Mouse (Mus musculus) layer of hippocampus, adult 11-12 months (tissue): ENCODE measurements around the gene Ormdl3.
"Not testable (repeated sequence)": the region's sequence is repeated elsewhere in the genome, so short reads cannot be mapped to it uniquely, and the experiment has no call there.

Experiments used
- DNase-seq: peaks from one replicate; pipeline ENCODE4 v3.0.0; 2022; ENCODE audit warnings: low spot score

Gene Ormdl3

DNA sequence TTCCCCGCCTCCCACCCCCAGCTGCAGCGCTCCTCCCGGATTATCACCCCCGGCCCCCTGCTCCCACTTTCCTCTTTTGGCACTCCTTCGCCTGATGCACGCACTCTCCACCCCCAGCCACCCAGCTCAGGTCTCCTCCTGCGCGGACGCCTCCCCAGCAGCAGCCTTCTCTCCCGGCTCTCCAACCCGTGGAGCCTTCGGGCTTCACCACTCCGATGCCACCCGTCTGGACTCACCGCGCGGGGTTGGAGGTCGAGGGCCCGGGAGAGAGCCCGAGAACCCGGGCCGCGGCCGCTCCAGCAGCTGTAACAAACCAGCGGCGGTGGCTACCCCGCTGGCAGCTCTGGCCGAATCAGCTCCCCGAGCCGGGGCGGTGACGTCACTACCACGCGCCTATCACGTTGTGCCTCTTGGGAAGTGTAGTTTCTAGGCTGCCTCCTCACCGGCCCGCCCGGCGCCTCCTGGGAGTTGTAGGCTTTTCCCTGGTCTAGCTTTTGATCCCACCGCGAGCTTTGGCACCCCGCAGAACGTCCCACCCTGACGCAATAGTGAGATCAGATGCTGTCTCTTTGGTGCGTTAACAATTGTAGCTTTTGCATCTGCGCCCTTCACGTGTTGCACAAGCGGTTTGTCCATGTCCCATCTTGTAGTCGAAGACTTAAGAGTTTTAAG lies at the start of gene Ormdl3:
Gene Ormdl3, minus strand, starts transcription at position 477 of the 672 bp plus-strand sequence.
- peak; percentile 98 for DNase-seq

DNA sequence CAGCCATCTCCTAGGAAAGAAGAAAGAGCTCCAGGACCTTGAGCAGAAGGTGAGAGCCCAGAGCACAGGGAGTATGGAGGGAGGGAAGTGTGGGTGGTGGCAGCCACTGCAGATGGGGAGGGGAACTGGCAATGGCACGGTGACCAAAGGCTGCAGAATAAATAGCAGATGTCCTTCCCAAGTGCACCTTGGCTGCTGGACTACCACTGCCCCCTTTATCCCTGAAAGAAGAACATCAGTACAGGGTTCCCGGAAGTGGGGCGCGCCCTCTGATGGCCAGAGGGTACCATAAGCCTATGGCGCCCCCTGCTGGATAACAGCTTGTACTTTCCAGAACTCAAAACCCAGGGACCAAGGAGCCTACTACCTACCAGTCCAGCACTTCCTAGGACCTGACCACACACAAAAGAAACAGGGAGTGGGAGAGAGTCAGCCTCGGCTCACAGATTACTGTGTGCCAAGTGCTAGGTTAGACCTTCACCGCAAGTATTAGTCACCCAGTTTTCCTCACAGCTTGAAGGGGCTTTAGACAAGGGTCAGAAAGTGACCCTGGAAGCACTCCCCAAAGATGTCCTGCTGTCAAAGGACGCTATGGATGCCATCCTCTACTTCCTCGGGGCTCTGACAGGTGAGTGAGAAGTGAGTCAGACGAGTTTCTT lies 48.3 kb upstream of the Ormdl3 start:
- DNase-seq, result not testable (repeated sequence)

DNA sequence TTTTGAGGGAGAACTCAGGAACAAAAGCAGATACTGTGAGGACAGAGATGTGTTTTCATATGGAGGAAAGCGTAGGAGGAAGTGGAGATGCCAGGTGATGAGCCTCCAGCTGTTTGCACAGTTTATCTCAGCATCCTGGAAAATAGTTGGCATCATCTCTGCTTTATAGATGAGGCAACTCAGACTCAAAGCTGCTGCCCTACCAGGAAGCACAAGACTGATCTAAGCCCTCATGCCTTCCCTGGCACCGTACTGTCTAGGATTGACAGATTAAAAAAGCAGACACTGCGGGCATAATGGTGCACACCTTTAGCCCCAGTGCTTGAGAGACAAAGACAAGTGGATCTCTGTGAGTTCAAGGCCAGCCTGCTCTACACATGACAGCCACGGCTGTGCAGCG lies 43.5 kb upstream of the Ormdl3 start:
- DNase-seq, result no peak

DNA sequence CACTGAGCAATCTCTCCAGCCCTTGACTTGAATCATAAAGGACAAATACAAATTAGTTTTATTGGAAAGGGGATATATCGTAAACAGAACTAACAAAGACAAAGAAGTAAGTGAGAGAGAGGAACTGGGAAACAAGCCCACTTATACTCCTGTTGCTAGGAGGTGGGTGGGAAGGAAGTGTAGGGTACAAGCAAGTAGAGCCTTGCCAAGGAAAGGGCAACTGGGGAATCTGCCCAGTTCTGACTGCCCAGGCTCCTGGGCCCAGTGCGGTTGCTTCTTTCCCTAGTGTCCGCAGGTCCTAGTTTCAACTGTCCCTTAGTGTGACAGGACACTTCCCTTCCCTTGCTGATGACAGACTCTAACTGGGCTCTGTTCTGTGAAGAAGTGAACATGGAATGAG lies 41.5 kb upstream of the Ormdl3 start:
- no peak for DNase-seq

DNA sequence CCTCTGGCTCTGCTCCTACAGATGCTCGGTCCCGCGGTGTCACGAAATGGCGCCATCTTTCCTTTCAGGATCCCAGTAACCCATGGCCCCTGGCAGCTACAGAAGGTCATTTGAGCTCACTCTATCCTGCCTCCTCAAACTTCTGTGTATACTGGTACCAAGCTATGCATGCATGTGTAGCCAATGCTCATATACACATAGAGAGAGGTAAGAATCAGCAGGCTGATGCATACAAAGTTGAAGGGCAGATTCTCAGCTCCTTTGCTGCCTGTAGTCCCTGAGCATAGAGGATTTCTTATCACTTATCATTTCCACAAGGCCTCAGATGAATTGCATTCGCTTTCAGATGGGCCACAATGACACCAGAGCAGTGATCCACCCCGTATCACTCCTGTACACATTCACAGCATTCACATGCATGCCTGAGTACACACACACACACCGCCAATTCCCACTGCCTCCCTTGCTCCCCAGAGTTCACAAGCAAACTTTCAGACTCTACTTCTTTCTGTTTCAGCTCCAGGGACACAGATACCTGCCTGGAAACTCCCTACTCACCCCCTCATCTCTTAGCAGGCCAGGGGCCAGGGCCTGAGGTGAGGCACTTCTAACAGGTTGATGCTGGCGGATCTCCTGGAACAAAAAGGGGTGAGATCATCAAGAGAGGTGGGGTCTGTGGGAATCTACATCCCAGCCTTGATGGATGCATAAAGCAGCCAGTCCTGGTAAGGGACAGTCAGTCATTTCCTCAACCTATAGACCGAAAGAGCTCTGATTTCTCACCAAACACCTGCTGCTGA lies 38.6 kb upstream of the Ormdl3 start, which contains the start of the genes Gm12355 and Gsdma3:
Gene Gm12355, minus strand, starts transcription at position 51 of the 800 bp plus-strand sequence.
Gene Gsdma3, plus strand, starts transcription at position 750 of the 800 bp plus-strand sequence.
- DNase-seq, result no peak

DNA sequence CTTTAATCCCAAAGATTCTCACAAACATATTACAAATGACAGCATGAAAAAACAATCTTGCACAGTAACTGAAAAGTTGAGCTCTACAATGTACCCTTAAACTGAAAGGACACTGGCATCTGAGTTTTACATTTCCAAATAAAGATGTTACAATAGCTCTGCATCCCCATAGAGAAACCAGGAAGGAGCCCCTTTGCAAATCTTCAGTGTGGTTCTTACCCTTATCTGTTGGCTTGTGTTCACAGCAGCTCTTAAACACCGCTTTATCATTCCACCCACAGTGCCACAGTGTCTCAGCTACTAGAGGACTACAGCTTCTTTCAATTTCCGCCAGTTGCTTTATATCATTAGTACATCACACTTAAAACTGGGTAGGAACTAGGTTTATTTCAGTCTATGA lies 37.2 kb upstream of the Ormdl3 start:
- not testable (repeated sequence) for DNase-seq

DNA sequence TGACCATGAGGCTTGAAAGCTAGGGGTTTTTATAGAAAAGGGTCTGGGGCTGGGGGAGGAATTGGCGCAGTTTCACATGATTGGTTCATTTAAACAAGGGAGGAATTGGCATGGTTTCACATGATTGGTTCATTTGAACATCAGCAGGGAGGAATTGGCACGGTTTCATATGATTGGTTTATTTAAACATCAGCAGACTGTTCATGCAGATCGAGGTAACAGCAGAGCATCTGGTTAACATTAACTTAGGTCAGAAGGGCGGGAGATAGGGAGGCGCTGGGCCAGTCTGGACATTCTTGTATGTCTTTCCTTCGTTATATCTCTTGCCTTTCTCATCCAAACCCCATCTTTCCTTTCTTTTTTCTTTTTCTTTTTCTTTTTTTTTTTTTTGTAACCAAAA lies 36.8 kb upstream of the Ormdl3 start:
- not testable (repeated sequence) for DNase-seq

DNA sequence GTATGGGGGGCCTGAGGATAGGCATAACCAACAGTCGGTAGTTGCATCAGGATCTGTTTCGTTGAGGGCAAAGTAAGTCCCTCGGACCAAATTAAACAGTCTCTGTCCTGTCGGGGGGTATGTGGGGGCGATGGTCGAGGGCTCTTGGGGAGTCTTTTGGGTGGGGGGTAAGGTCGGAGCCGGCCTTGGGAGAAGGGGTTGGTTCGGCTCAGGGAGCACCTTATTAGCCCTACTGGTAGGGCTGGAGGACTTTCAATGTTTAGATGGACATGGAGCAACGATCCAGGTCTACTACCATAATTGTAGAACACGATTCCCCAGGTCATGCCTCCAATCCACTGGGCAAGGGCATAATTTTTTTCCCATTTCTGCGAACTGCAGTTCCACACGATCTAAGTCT lies 33.6 kb upstream of the Ormdl3 start:
- DNase-seq, result no peak

DNA sequence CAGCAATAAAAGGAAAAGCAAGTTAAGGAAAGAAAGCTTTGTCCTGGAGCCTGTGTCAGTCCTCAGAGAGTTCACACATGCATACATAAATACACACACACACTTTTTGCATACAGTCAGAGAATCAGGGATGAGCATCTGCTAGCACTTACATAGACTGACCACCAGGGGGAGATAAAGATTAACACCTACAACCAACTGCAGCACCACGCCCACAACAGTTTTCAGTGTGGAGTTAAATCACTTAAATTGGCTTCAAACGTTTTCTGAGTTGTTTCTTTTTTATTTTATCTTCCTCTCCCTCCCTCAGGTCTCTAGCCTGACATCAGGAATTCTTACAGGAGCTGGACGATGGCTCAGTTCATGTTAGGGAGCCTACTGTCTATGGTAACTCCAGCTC lies 19.6 kb upstream of the Ormdl3 start:
- DNase-seq, result peak; percentile 50

DNA sequence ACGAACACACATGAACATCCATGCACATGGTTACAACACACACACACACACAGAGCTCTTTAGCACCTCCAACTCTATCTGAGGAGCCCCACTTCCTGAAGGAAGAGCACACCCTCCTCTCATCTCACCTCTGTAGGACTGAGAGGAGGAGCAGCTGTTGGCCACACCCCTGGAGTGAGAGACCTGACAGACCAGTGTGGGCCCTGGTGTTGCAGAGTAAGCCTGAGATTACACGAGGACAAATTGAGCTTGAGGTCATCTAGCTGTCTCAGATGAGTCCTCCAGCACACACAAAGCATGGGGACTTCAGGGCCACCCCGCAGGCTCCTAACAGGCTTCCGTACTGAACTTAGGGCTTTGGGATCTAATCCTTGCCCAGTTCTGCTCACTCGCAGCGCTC lies 17.7 kb upstream of the Ormdl3 start:
- DNase-seq, result not testable (repeated sequence)

DNA sequence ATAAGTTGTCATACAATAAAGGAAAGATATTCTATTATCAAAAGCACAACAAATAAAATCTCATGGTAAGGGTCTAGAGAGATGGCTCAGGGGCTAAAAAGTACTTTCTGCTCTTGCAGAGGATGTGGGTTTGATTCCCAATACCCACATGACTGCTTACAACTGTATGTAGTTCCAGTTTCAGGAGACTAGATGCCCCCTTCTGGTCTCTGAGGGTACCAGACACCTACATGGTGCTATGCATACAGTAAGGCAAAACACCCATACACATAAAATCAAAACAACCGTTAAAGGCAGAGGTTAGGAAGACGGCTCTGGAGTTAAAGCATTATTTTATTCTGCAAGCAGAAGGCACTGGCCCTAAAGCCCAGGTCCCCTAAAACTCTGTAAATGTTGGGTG lies 16.8 kb upstream of the Ormdl3 start:
- no peak for DNase-seq

DNA sequence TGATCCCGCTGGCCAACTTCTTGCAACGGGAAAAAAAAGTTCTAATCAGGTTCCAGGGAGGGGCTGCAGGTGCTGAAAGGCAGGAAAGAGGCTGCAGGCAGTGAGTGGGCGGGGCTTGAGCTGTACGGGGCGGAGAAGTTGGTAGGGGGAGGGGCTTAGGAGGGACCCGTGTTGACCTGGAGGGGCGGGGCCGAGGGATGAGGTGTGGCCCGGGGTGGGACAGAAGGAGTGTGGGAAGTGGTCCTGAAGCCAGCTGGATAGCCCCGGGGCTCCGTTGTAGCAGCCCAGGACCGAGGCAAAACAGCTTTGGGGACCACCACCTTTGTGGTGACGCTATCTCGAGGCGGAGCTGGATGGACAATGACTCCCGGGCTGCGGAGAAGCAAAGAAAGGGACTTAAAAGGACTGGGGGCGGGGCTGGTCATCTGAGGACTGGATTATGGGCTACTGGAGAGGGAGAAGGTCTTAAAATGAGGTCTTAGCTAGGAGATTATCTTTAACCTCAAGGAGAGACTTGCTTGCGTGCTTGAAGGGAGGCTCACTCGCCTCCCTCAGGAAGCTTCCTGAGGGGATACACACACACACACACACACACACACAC lies 15.0 kb upstream of the Ormdl3 start:
- DNase-seq, result no peak

DNA sequence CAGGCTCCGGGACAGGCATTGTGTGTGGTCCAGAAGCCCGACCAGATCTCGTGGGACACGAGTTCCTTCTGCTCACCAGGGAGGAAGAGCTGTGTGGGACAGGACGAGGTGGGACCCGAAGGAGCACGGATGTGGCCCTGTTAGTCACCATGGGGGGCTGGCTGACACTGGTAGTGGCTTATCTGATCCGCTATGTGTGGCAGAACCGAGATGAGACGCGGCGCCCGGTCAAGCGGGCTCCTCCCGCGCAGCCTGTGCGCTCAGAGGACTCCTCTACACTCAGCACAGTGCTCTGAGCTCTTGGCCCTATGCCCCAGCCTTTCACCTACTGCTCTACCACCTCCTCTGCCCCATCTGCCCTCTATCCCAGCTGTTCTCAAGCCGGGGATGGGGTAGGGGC lies 12.1 kb upstream of the Ormdl3 start:
- no peak for DNase-seq

DNA sequence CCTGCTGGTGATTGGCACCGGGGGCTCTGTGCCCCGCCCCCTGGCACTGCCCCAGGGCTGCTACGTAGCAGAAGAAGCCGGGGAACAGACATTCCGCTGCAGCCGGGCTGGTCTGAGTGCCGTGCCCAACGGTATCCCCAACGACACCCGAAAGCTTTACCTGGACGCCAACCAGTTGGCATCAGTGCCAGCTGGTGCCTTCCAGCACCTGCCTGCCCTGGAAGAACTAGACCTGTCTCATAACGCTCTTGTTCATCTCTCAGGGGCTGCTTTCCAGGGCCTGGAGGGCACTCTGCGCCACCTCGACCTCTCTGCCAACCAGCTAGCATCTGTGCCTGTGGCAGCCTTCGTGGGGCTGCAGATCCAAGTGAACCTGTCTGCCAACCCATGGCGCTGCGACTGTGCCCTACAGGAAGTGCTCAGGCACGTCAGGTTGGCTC lies 11.7 kb upstream of the Ormdl3 start:
- DNase-seq, result no peak

DNA sequence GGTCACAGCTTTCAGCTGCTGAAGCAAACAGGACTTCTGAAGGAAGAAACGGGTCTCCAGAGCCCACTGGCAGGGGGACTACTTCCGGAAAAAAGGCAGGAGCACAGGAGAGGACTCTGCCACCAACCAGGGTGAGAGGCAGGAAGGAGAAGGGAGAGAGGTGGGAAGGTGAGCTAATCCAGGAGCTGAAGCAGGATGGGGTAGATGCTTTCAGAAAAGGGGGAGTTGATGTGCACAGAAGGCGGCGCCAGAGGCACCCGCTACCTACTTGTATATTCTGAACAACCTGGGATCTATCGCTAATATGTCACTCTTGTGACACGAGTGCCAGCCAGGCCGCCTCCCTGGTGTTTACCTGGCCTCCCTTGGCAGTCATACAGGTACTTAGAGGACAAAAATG lies 10.8 kb upstream of the Ormdl3 start, which contains the start of gene Lrrc3c:
Gene Lrrc3c, plus strand, starts transcription at position 301 of the 400 bp plus-strand sequence.
- no peak for DNase-seq

DNA sequence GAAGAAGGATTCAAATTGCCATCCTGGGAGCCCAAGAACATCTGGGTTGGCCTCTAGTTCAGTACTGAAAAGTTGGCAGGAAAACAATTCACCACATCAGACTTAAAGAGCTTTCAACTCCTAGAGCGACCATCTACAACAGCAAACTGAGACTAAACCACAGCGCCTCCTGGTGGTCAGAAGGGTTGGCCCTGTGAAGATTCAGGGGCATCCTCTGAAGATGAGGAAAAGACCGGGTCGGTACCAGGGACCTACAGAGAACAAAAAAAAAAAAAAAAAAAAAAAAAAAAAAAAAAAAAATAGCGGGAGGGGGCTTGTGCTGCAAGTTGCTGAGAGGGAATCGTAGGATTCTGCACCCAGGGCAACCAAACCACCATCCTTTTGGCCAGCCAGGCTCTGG lies 10.2 kb upstream of the Ormdl3 start:
- no peak for DNase-seq

DNA sequence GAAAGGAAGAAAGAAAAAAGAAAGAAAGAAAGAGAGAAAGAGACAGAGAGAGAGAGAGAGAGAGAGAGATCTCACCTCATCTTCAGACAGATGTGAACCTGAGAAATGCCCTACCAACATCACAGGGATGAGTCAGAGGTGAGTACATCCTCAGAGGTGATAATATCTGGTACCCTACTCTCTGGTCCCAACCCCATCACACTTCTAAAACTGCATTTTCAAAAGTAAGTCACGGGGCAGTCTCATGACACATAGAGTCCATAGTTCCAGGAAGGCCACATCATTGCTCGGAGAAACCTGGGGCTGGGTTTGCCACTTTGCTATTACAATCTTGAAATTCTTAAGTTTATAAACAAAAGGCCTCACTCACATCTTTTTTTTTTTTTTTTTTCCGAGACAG lies 8.8 kb upstream of the Ormdl3 start:
- DNase-seq, result no peak

DNA sequence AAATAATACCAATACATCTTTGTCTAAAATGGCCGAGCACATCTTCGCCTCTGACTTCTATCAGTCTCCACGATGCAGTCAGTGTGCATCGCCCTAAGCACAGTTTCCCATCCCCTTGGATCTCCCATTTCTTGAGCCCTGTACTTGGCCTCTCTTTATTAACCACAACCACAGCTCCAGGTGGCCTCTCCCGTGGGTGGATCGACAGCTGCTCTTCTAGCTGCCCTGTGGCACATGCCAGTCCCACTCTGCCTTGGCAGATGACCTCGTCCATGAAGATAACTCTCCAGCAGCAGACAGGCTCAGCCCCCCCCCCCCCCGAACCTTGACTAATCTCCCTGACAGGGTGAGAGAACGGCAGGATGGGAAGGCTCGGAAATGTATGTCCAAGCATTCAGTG lies 8.3 kb upstream of the Ormdl3 start:
- DNase-seq, result no peak

DNA sequence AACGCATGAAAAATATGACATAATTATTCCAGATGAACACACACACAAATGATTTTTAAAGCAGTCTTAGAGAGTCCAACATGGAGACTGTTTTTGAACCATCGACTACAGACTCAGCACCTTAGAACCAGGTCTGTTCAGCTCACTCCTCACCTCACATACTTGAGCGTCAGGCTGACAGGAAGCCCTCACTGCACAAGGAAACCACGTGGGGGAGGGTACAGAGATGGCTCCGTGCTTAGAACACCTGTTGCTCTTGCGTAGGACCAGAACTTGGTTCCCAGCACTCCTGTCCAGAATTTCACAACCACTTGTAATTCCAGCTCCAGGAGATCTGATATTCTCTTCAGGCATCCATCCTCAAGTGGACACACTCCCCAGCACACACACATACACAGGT lies 7.9 kb upstream of the Ormdl3 start:
- DNase-seq, result no peak

DNA sequence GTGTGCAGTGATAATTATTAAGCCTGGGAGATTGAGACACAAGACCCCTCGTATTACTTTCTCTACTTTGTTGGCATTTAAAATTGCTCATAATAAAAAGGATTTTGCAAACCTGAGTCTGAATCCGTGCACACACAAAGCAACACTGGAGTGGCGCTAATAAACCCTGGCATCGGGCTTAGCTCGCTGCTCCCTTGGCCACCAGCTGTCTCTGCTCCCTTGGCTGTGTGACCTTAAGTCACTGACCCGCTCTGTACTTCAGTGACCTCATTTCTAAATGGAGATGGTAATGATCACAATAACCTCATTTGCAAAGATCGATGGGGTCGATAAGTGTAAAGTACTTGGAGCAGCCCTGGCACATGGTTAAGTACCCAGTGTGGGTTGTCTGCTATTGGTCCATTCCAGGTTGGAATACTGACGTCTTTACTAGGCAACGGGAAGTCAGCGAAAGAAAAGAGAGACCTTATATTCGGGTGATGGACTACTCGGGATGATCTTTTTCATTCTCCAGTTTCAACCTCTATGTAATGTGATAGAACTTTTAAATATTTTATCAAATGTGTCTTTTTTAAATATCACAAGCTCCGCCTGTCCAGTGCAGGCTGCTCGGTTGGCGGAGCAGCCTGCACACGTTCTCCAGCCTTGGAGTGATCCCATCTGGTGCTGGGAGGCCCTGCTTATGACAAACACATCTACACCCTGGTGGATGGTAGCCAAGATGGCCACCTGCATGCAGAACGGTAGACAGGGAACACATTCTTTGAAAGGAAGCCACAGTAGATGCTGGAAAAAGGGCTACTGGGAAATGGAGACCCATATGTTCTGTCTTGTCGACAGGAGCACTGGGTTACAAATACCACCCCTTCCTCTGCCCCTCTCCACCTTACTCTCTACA lies 3.6 kb upstream of the Ormdl3 start:
- DNase-seq, result no peak

DNA sequence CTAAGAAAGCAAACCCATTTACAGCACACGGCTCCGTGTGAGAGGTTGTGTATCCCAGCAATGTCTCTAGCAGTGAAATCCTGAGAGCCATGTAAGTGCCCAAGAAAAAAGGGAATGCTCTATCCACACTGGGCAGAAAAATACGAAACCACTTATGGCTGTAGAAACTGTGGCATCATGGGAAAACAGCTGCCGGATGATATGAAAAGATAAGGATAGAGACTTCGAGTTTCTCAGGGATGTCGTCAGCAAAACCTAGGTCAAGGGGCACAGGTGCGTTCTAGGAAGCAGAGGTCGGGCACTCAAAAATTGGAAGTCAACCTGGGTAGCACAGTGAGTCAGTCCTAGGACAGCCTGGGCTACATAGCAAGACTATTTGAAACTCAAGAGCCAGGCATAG lies 2.1 kb upstream of the Ormdl3 start:
- no peak for DNase-seq
